Mouse (Mus musculus): ENCODE results near the gene Fggy.

DNA sequence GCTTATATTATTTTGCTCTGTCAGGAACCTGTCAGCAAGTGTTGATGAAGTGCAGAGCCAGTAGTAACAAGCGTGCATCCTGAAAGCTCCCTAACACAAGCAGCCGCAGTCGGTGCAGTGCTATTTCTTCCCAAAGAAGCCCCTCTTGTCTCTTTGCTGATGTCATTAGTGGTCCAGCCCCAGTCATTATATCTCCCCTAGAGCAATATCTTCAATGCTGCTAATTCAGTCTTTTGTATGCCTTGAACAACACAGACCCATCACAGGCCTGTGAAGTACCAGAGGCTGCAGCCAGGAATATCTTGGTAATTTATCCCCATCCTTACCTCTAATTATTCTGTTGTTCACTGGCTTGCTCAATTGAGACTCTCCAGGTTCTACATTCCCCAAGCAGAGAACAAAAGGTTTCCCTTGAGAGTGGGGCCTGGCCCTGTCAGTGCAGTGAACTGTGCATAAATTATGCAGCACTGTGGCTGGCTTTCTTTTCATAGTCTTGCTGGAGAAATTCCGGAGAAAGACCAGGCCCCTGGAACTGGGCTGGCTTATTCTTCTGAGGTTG lies 127.3 kb downstream of the Fggy start:
- TF ChIP-seq CTCF (IDR thresholded peaks at IDR 0.05; ENCODE audit: low read depth): no peak
- TF ChIP-seq EP300 (IDR thresholded peaks at IDR 0.05; ENCODE audit: low read depth): no peak

Measured in liver, embryonic 14.5 days (tissue).